In the genomic region with DNA sequence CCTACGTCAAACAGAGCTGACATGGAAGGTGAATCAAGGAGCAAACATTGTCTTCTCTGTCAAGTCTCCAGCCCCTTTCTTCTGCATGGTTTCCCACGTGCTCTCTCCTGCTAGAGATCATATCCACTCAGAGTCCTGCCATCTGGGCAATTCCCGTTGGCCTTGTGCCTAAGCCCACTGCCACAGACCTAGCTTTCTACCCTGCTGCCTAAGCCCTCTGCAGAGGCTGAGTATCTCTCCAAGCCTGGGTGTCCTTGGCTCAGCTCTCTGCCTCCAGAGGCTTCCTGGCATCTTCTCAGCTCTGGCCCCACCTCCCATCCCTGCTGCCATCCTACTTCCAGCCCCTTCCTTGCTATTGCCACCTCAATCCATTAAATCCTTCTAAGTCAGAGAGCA, we compare ENCODE assay signal across 8 mouse cellular contexts.
A peak's percentile ranks its signal among the peaks of the same experiment; 100 is the strongest.
DNase-seq lines count a peak whose midpoint lies in the region; ATAC-seq and TF ChIP-seq lines count a peak whose summit lies in the region.

No protein-coding gene starts in this region.

- TF ChIP-seq POLR2A in lung, adult 2 months (IDR thresholded peaks at IDR 0.05; ENCODE audit: borderline replicate concordance, extremely low read depth, low read depth, low read length), result no peak

- H3K4me2 ChIP-seq in embryonic facial prominence, embryonic 14.5 days (ENCODE audit: low read depth, low read length), result no peak overlapping the region
- H3K4me2 ChIP-seq in lung, postnatal 0 days (replicated peaks; ENCODE audit: low read depth, low read length), result no peak overlapping the region

- ATAC-seq in embryonic facial prominence, embryonic 14.5 days (ENCODE audit: low read depth), result peak; percentile 41; the same call in 1 of the 2 replicates
- peak; percentile 16 for ATAC-seq in lung, postnatal 0 days
- ATAC-seq in erythroid progenitor cell, adult 5-6 weeks (replicated peaks; ENCODE audit: low FRiP score, poor library complexity, severe bottlenecking), result no peak

- H3K4me3 ChIP-seq in embryonic facial prominence, embryonic 14.5 days (ENCODE audit: low read depth, low read length), result no peak overlapping the region
- no peak overlapping the region for H3K4me3 ChIP-seq in embryonic facial prominence, embryonic 10.5 days
- H3K4me3 ChIP-seq in lung, postnatal 0 days (ENCODE audit: low read depth, low read length), result no peak overlapping the region
- H3K4me3 ChIP-seq in lung, adult 2 months (replicated peaks; ENCODE audit: extremely low read depth, low read depth, low read length), result no peak overlapping the region

- no peaks in the 10 kb centered on the region for H3K36me3 ChIP-seq in embryonic facial prominence, embryonic 14.5 days (ENCODE audit: control insufficient read depth, insufficient read depth, low read length)
- no peaks in the 10 kb centered on the region for H3K36me3 ChIP-seq in embryonic facial prominence, embryonic 10.5 days (replicated peaks)
- no peaks in the 10 kb centered on the region for H3K36me3 ChIP-seq in lung, postnatal 0 days (ENCODE audit: insufficient read depth, low read length)

- TF ChIP-seq CTCF in lung, postnatal 0 days (IDR thresholded peaks at IDR 0.05), result no peak
- TF ChIP-seq CTCF in lung, adult 2 months (IDR thresholded peaks at IDR 0.05; ENCODE audit: insufficient read depth, low read length), result no peak

- no peak for TF ChIP-seq EP300 in lung, postnatal 0 days (IDR thresholded peaks at IDR 0.05)

- H3K9ac ChIP-seq in embryonic facial prominence, embryonic 14.5 days (ENCODE audit: low read depth, low read length), result no peak overlapping the region
- no peak overlapping the region for H3K9ac ChIP-seq in lung, postnatal 0 days (replicated peaks; ENCODE audit: low read depth)

- no peaks in the 10 kb centered on the region for H3K27me3 ChIP-seq in embryonic facial prominence, embryonic 14.5 days (replicated peaks; ENCODE audit: control insufficient read depth, insufficient read depth, low read length)
- H3K27me3 ChIP-seq in embryonic facial prominence, embryonic 10.5 days (replicated peaks; ENCODE audit: low read depth, poor library complexity, severe bottlenecking), result no peaks in the 10 kb centered on the region
- no peaks in the 10 kb centered on the region for H3K27me3 ChIP-seq in lung, postnatal 0 days (replicated peaks; ENCODE audit: insufficient read depth, low read length)

- no peaks in the 10 kb centered on the region for H3K4me1 ChIP-seq in embryonic facial prominence, embryonic 14.5 days (ENCODE audit: control insufficient read depth, insufficient read depth, low read length)
- no peaks in the 10 kb centered on the region for H3K4me1 ChIP-seq in embryonic facial prominence, embryonic 10.5 days
- no peaks in the 10 kb centered on the region for H3K4me1 ChIP-seq in lung, postnatal 0 days (ENCODE audit: insufficient read depth, low read depth, low read length)
- 0 out of 2 replicates have a peak, but pooled peaks cover 3% of the 10 kb centered on the region for H3K4me1 ChIP-seq in lung, adult 2 months (ENCODE audit: control insufficient read depth, insufficient read depth, low read length)

- DNase-seq in embryonic facial prominence, embryonic 14.5 days (ENCODE audit: low spot score), result peak; percentile 31
- DNase-seq in embryonic facial prominence, embryonic 10.5 days (ENCODE audit: low spot score), result no peak
- peak; percentile 42 for DNase-seq in lung, postnatal 0 days (ENCODE audit: low spot score)
- DNase-seq in lung, adult 2 months, result no peak
- DNase-seq in cerebellum, postnatal 4 days (ENCODE audit: low spot score in 2 of 2), result peak; percentile 23 to 81
- peak; percentile 20 for DNase-seq in lung, postnatal 36 days
- no peak for DNase-seq in embryo, embryonic 10.5 days (ENCODE audit: low spot score)

- H3K9me3 ChIP-seq in embryonic facial prominence, embryonic 14.5 days (ENCODE audit: control insufficient read depth, low read length), result no peaks in the 10 kb centered on the region
- no peaks in the 10 kb centered on the region for H3K9me3 ChIP-seq in embryonic facial prominence, embryonic 10.5 days
- no peaks in the 10 kb centered on the region for H3K9me3 ChIP-seq in lung, postnatal 0 days (ENCODE audit: low read length)

- 63% methylated on average over 3 of the region's 3 CpGs for WGBS in embryonic facial prominence, embryonic 14.5 days
- 75% methylated on average over 3 of the region's 3 CpGs for WGBS in embryonic facial prominence, embryonic 10.5 days
- WGBS in lung, postnatal 0 days, result 42% methylated on average over 3 of the region's 3 CpGs
- WGBS in lung, adult 2 months, result 48% methylated on average over 3 of the region's 3 CpGs

- H3K27ac ChIP-seq in embryonic facial prominence, embryonic 14.5 days (replicated peaks; ENCODE audit: low read depth, low read length), result no peak overlapping the region
- no peak overlapping the region for H3K27ac ChIP-seq in embryonic facial prominence, embryonic 10.5 days (replicated peaks)
- peak overlapping the region; percentile 75 for H3K27ac ChIP-seq in lung, postnatal 0 days (ENCODE audit: low read length)

Comparison
In these comparisons a context has a peak if more than half of its experiments do, and no peak if none do; other contexts are left out.
1. DNase-seq: peak in embryonic facial prominence, embryonic 14.5 days (single experiment), lung, postnatal 0 days (single experiment), cerebellum, postnatal 4 days (2 of 2) and lung, postnatal 36 days (single experiment); none in embryonic facial prominence, embryonic 10.5 days (single experiment), lung, adult 2 months (single experiment) and embryo, embryonic 10.5 days (single experiment).